Mouse (Mus musculus): ENCODE measurements at regions not wholly inside any gene's neighbourhood (a gene's known extent, or its start where the extent isn't known, plus 50 kb on each side); places are given as distances from the start of the nearest gene placed in this dataset.

- H3K9me3 ChIP-seq (ENCODE audit: control insufficient read depth) = no peaks in the 10 kb centered on the region
- H3K36me3 ChIP-seq (ENCODE audit: control insufficient read depth, insufficient read depth) = no peaks in the 10 kb centered on the region
- no peaks in the 10 kb centered on the region for H3K4me1 ChIP-seq (replicated peaks; ENCODE audit: control insufficient read depth, insufficient read depth, low read length)
- H3K4me3 ChIP-seq (ENCODE audit: low read depth, low read length) = no peak overlapping the region
- 64% methylated on average over 3 of the region's 3 CpGs for WGBS
- H3K4me2 ChIP-seq (replicated peaks; ENCODE audit: low read depth) = no peak overlapping the region
- no peak overlapping the region for H3K9ac ChIP-seq (ENCODE audit: low read depth, low read length)
- no peaks in the 10 kb centered on the region for H3K27me3 ChIP-seq (replicated peaks; ENCODE audit: control insufficient read depth, insufficient read depth, low read length)
- TF ChIP-seq CTCF (IDR thresholded peaks at IDR 0.05; ENCODE audit: low read depth) = no peak
- ATAC-seq = no peak
- no peak overlapping the region for H3K27ac ChIP-seq (ENCODE audit: low read depth, low read length)
Measured at GRCm38 (mm10) chr9:49998101-49998500, 199.4 kb upstream of the Ncam1 start.

DNA sequence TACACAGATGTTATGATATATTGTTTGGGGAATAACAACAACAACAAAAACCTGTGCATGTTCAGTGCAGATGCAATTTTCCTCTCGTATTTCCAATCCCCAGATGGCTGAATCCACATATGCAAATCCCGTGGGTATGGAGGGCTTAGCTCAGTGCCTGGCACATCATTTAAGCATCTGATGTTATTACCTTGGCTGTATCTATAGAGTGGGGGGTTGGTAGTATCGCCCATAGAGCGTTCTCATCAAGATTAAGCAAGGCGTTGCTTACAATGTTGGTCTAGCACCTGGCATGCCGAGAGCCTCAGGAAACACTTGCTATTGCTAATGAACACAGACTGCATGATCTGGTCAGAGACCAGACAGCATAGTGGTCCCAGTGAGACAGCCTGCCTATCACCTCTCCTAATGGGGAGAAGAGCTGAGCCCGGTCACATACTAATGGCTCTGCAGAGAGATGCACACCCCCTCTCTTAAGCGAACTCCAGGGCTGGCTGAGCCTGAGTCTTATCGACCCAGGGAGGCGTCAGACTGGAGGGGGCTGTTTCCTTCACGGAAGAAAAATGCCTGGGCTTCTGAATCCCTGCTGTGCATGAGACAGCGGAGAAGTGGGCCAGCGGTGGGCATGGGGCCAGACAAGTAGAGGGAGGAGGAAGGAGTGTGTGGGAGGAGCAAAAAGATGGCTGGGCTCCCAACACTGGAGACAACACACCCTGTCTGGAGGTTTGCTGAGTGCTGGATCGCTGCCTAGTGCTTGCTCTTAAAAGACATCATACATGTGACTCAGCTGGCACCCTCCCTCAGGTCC is 190.9 kb upstream of the Ncam1 start:
- ATAC-seq = 0 out of 2 replicates have a peak, but pooled peaks have one; percentile 31
- H3K9me3 ChIP-seq (ENCODE audit: control insufficient read depth) = no peaks in the 10 kb centered on the region
- no peak for TF ChIP-seq CTCF (IDR thresholded peaks at IDR 0.05; ENCODE audit: low read depth)
- peak overlapping the region; percentile 3; the same call in 1 of the 2 replicates for H3K4me2 ChIP-seq (replicated peaks; ENCODE audit: low read depth)
- H3K27ac ChIP-seq (ENCODE audit: low read depth, low read length) = no peak overlapping the region
- H3K27me3 ChIP-seq (replicated peaks; ENCODE audit: control insufficient read depth, insufficient read depth, low read length) = no peaks in the 10 kb centered on the region
- H3K36me3 ChIP-seq (ENCODE audit: control insufficient read depth, insufficient read depth) = no peaks in the 10 kb centered on the region
- WGBS = 57% methylated on average over 14 of the region's 14 CpGs
- H3K9ac ChIP-seq (ENCODE audit: low read depth, low read length) = no peak overlapping the region
- no peak overlapping the region for H3K4me3 ChIP-seq (ENCODE audit: low read depth, low read length)
- H3K4me1 ChIP-seq (replicated peaks; ENCODE audit: control insufficient read depth, insufficient read depth, low read length) = no peaks in the 10 kb centered on the region

- no peaks in the 10 kb centered on the region for H3K27me3 ChIP-seq (replicated peaks; ENCODE audit: control insufficient read depth, insufficient read depth, low read length)
- H3K4me2 ChIP-seq (replicated peaks; ENCODE audit: low read depth) = no peak overlapping the region
- H3K9me3 ChIP-seq (ENCODE audit: control insufficient read depth) = no peaks in the 10 kb centered on the region
- 28% methylated on average over 5 of the region's 5 CpGs for WGBS
- H3K27ac ChIP-seq (ENCODE audit: low read depth, low read length) = no peak overlapping the region
- TF ChIP-seq CTCF (IDR thresholded peaks at IDR 0.05; ENCODE audit: low read depth) = no peak
- H3K36me3 ChIP-seq (ENCODE audit: control insufficient read depth, insufficient read depth) = no peaks in the 10 kb centered on the region
- ATAC-seq = no peak
- H3K4me1 ChIP-seq (replicated peaks; ENCODE audit: control insufficient read depth, insufficient read depth, low read length) = no peaks in the 10 kb centered on the region
- no peak overlapping the region for H3K4me3 ChIP-seq (ENCODE audit: low read depth, low read length)
- H3K9ac ChIP-seq (ENCODE audit: low read depth, low read length) = no peak overlapping the region
Measured at GRCm38 (mm10) chr9:49988064-49988463, 189.3 kb upstream of the Ncam1 start.

DNA sequence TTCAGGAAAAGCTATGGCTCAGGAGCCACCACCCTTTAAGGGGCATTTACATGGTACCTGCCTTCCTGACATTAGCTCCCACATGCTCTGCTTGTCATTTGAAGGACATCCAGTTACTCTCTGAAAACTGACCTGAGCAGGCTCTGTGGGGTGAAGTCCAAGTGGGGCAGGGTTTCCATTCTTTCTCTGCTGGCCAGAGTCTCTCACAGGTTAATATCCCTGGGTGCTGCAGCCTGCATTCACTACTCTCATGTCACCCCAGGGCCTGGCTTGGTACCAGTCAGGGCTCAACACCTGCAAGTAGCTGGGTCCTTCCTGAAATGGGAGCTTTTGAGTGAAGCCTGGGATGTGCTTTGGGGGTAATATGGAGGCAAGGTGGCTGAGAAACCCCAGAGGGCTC is 188.8 kb upstream of the Ncam1 start:
- Histone ChIP-seq H3K4me1 (replicated peaks; ENCODE audit: control insufficient read depth, insufficient read depth, low read length) (no peaks in the 10 kb centered on the region), H3K27me3 (replicated peaks; ENCODE audit: control insufficient read depth, insufficient read depth, low read length) (no peaks in the 10 kb centered on the region), H3K36me3 (ENCODE audit: control insufficient read depth, insufficient read depth) (no peaks in the 10 kb centered on the region), H3K27ac (ENCODE audit: low read depth, low read length) (no peak overlapping the region), H3K9ac (ENCODE audit: low read depth, low read length) (no peak overlapping the region), H3K4me3 (ENCODE audit: low read depth, low read length) (no peak overlapping the region), H3K4me2 (replicated peaks; ENCODE audit: low read depth) (no peak overlapping the region), H3K9me3 (ENCODE audit: control insufficient read depth) (no peaks in the 10 kb centered on the region)
- no peak for ATAC-seq
- no peak for TF ChIP-seq CTCF (IDR thresholded peaks at IDR 0.05; ENCODE audit: low read depth)

- H3K4me1 ChIP-seq (replicated peaks; ENCODE audit: control insufficient read depth, insufficient read depth, low read length) = no peaks in the 10 kb centered on the region
- ATAC-seq = no peak
- 57% methylated on average over 7 of the region's 7 CpGs for WGBS
- no peaks in the 10 kb centered on the region for H3K36me3 ChIP-seq (ENCODE audit: control insufficient read depth, insufficient read depth)
- no peak overlapping the region for H3K27ac ChIP-seq (ENCODE audit: low read depth, low read length)
- H3K4me2 ChIP-seq (replicated peaks; ENCODE audit: low read depth) = no peak overlapping the region
- H3K4me3 ChIP-seq (ENCODE audit: low read depth, low read length) = no peak overlapping the region
- H3K9ac ChIP-seq (ENCODE audit: low read depth, low read length) = no peak overlapping the region
- H3K27me3 ChIP-seq (replicated peaks; ENCODE audit: control insufficient read depth, insufficient read depth, low read length) = no peaks in the 10 kb centered on the region
- TF ChIP-seq CTCF (IDR thresholded peaks at IDR 0.05; ENCODE audit: low read depth) = no peak
- H3K9me3 ChIP-seq (ENCODE audit: control insufficient read depth) = no peaks in the 10 kb centered on the region
Measured at GRCm38 (mm10) chr9:49980344-49981207, 181.9 kb upstream of the Ncam1 start.

GRCm38 (mm10) chr9:49975938-49976671 is 177.4 kb upstream of the Ncam1 start:
- Histone ChIP-seq H3K9me3 (ENCODE audit: control insufficient read depth) (no peaks in the 10 kb centered on the region), H3K27me3 (replicated peaks; ENCODE audit: control insufficient read depth, insufficient read depth, low read length) (no peaks in the 10 kb centered on the region), H3K4me3 (ENCODE audit: low read depth, low read length) (no peak overlapping the region), H3K9ac (ENCODE audit: low read depth, low read length) (no peak overlapping the region), H3K27ac (ENCODE audit: low read depth, low read length) (peak overlapping the region; percentile 16; the same call in 1 of the 2 replicates), H3K36me3 (ENCODE audit: control insufficient read depth, insufficient read depth) (no peaks in the 10 kb centered on the region), H3K4me1 (replicated peaks; ENCODE audit: control insufficient read depth, insufficient read depth, low read length) (no peaks in the 10 kb centered on the region), H3K4me2 (replicated peaks; ENCODE audit: low read depth) (peak overlapping the region; percentile 24; the same call in 1 of the 2 replicates)
- no peak for TF ChIP-seq CTCF (IDR thresholded peaks at IDR 0.05; ENCODE audit: low read depth)
- WGBS = 42% methylated on average over 11 of the region's 11 CpGs
- 0 out of 2 replicates have a peak, but pooled peaks have one; percentile 10 for ATAC-seq

Measured in intestine, postnatal 0 days (tissue).